Mouse (Mus musculus) c-Kit-positive CD71-negative TER-119-negative erythroid progenitor cells, embryonic 14.5 days (primary cell): ENCODE measurements at regions not wholly inside any gene's neighbourhood (a gene's known extent, or its start where the extent isn't known, plus 50 kb on each side); places are given as distances from the start of the nearest gene placed in this dataset.

Experiments used
- DNase-seq: peaks from one replicate; pipeline ENCODE4 v3.0.0-alpha.2; 2013; ENCODE audit warnings: low read depth

DNA sequence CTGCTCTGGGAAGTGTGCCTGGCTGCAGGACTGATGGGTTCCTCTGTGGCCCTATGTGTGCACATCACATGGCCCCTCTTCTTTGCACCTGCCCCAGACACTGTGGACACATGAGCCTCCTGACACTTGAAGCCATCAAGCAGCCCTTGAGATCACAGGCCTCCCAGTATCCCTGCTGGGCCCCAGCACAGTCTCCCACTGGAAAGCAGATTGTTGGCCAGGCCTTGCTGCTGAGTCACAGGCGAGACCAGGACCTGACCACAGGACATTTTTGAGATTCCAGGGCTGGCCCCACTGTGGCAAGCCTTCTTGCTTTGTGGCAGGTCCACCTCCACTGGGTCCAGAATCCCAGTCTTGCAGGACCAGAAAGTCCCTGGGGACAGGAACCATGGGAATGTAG is 105.5 kb upstream of the Ccnd1 start:
- no peak for DNase-seq

DNA sequence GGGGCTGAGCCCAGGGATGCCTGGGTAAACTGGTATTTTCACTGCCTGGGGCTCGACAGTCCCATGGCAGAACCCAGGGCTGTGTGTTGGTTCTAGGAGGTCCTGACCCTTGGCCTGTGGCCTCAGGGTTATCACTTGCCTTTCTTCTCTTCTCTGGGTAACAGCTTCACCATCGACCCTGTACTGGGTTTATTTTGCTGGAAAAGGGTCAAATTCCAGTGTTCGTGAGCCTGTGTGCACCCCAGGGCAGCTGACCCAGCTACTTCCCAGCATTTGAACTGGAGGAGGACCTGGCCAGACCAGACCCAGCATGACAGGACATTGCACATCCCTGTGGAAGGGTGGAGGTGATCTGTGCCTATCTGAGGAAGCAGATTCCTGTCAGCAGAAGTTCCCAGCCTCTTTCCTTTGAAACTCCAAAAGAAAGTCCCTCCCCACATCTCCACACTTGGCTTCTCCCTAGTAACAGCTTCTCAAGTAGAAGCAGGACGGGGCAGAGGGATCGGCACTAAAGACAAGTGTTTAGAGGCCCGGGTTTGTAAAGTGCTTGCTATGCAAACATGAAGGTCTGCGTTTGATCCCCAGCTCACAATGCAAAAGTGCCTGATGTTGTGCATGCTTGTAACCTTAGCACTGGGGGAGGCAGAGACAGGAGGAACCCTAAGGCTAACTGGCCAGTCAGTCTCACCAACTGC is 103.9 kb upstream of the Ccnd1 start:
- DNase-seq, result no peak

DNA sequence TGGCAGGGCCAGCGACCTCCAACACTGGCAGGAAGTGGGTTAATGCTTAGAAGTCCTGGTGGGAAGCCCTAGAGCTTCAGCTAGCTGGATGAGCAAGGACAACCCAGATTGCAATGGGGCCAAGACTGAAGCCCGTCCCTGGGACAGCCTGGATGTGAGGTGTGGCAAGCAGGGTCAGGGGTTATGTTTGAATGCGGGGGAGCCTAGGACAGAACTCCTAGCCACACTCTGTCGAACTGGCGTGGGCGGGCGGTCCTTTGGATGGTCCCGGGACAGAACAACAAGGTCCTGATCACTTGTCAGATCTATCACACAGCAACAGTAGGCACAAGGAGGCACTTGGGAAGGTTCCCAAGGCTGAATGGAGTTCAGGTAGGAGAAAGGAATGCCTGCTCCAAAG is 101.1 kb upstream of the Ccnd1 start:
- DNase-seq, result no peak

DNA sequence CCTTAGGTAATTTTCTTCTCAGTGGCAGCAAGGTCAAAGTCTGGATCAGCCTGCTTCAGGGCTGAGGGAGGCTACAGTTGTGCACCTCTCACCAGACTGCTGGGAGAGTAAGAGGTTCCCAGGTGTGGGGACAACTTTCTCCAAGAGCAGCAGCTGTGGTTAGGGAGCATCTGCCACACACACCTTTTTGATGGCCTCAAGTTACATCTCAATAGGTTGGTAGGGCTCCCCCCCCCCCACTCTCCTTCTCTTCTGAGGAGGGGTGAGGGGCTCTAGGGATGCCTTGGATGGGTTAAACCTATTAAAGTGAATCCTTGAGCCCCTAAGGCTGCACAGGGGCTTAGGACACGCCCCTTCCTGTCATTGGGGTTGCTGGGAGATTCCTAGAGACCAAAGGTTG is 94.7 kb upstream of the Ccnd1 start:
- DNase-seq, result no peak

DNA sequence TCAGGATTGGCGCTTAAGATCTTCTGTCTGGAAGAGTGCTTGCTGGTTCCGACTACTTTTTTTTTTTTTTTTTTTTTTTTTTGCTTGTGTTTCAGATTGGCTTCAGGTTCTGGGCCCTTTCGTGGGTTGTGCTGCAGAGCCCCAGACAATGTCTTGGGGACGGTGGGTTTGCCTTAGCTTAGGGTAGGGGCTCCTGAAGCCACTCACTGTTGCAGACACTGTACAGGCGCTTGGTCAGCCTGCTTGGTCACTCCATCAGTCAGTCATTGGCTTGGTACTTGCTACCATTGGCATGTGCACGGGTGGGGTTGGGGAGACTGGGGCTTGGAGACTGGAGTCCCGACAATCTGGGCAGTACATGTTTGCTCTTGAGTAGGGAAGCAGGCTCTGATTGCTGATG is 91.5 kb upstream of the Ccnd1 start:
- DNase-seq, result no peak

DNA sequence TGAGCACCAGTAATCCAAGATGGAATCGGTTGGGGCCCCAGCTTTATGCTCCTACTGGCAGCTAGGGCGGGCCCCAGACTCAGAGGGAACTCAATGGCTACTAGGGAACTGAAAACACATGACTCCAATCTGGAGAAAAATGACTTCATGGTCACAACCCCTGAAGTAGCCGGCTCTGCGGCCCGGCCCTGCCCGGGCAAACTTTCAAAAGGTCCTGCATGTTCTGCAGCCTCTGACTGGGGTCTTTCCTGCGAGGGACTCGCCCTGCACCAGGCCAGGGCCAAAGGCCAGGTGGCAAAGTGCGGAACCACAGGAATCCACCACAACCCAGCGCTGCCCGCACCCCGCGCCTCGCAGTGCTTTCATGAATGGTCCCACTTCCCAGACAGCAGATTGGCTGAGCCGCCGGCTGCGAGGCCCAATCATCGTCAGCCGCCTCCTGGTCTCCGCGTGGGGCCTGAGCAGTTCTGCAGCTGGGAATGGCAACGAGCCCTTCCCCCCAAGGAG is 91.0 kb upstream of the Ccnd1 start:
- no peak for DNase-seq

DNA sequence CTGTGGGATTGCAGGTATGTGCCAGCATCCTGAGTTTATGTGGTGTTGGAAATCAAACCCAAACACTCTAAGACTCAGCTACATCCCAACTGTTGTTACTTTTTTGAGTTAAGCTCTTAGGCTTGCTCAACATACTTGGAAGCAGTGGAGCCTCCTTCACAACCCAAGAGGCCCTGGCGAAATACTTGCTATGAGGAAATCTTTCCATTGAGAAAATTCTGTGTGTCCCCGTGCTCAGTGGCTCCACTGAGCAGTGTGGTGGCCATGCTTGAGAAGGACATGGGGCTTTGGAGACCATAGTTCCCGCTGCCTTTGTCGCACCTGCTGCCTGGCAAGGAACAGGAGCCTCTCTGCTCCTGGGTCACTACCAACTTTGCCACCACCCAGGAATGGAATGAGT is 89.9 kb upstream of the Ccnd1 start:
- no peak for DNase-seq

DNA sequence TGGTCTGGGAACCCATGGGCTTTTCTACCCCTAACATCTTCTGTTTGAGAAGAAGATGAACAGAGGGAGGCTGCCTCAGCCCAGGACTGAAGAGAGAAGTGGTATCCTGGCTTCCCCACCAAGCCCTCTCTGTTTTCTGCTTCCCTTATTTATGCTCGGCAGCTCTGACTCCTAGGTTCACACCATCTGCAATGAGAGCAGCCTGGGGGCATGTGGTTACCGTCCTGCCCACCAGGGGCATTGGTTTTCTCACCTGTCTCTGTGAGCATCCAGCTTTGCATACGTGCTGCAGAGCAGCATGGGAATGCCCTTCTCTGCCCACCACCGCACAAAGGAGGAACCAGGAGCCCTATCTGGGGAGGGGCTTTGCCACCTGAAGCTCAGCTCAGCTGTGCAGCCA is 89.4 kb upstream of the Ccnd1 start:
- DNase-seq, result no peak

DNA sequence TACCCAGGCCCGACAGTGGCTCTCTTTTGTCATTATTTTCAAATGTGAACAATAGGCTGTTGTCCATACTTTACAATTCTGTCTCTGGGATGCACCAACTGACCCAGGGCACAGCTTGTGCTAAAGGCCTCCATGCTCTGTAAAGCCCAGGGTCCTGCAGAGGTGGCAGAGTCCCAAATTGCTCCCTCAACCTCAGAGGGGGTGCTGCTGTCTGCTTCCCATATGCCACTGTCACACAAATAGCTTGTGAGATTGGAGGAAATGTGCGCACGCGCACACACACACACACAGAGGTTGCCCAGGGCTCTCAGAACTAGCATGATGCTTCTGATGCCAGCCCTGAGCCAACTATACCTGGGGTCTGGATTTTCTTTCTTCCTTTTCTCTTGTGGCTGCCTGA is 87.3 kb upstream of the Ccnd1 start:
- DNase-seq, result no peak

DNA sequence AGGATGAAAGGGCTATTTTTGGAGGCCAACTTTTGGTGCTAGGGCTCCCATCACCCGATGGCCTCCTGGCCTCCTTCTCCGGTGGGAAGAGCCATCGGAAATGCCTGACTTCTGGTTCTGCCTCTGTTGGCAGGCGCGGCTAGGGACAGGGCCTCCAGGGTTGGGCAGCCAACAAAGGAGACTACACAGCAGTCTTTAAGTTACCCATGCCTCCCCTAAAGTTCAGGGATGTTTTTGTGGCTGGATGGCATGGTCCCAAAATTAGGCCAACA is 86.2 kb upstream of the Ccnd1 start:
- no peak for DNase-seq

DNA sequence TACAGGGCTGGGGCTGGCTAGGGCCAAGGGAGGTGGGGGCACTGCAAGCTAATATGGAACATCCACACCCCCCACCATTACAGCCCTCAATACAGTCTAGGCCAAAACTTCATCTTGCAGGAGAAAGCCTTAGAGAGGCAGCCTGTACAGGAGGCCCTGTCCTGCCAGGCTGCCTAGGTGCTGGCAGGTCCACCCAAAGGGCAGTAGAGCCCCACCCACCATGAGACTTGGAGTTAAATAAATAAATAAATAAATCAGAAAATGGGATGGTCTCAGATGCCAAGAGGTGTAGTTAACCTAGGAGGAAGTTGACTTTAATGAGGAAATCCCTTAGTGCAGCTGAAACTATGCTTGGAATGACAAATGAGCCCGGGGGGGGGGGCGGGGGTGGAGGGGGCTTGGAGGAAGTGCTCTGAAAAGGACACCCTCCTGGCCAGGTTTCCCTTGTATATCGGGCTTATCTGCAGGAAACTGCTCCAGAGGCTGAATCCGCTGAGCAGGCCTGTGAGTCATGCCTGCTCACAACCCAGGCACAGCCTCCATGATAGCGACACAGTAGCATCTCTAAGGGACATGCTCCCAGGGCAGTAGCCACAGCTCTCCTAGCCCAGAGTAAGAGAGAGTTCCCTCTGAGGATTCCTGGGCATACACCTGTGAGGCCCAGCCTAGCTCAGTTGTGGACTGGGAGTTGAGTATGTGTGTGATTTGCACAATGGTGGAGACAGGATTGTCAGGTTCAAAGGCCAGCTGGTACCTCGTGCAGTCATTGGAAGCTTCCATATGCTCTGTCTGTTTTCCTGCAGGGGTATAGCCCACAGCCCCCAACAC is 85.7 kb upstream of the Ccnd1 start:
- no peak for DNase-seq

DNA sequence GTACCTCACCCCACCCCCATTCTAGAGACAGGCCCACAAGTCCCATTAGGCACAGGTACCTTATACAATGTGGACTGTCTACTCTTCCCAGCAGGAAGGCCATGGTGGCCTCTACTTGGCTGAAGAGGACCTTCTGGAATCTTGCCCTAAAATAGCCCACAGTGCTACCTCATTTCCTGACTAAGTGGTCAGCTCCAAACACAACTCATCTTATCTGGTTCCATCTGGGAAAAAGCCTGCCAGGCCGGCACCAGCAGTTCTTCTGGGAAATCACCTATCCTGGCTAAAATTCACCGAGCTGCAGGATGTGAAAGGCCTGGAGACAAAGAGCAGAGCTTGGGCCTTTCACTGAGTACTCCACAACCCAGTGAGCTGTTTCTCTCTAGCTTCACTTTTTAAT is 84.9 kb upstream of the Ccnd1 start:
- DNase-seq, result no peak

DNA sequence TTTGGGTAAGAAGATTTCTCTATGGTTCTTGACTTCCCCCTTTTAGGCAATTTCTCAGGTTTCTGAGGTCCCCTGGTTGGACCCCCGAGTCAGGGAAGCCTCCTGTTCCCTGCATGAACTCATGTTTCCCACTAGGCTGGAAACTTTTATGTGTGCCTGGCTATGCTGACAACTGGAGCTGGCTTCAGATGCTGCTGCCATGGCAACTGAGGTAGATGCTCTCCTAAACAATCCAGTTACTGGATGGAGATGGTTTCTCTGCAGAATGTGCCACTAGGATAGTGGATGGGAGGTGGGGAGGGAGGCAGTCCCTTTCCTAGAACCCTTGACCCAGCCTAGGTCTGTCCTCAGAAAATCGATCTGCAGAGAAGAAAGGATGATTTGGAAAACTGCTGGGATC is 79.4 kb upstream of the Ccnd1 start:
- DNase-seq, result no peak

DNA sequence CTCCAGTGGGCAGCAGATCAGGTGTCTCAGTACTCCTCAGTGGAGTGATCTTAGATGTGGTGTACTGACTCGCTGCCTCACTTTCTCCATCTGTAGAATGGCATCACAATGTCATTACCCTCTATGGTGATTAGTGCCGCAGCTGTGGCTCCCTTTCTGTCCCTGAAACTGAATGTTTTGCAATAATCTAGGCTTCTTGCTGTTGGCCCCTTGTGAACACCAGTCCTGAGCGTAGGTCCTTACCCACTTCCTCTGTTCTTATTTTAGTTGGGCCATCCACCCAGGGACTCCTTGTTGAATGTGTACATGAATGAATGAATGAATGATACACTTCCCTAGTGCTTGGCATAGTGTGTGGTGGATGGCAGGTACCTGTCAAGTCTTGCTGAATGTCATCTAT is 78.4 kb upstream of the Ccnd1 start:
- DNase-seq, result no peak

DNA sequence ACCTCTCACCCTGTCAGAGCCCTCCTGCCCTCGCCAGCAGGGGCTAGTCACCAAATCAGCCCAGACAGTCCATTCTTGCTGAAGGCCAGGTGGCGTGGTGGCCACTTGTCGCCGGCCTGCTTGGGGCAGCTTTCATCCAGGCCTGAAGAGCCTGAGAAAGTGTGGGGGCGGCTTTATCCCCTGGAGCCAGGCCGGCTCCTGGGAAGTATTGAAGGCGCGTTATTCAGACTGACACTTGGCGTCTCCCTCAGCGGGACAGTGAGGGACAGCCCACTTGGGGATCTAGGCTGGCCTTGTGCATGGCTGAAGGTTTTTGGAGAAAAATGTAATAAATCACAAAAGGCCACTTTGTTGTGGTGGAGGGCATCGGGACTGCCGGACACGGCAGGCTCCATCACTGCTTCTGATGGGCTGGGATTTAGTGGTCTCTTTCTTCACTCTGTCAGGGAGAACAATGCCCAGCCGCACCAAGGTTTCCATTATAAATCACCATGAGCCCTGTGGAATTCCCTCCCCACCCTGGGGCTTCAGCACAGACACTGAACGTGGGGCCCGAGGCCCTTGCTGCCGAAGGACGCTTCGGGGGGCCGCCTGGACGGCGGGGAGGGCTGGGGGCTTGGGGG is 75.8 kb upstream of the Ccnd1 start:
- no peak for DNase-seq

DNA sequence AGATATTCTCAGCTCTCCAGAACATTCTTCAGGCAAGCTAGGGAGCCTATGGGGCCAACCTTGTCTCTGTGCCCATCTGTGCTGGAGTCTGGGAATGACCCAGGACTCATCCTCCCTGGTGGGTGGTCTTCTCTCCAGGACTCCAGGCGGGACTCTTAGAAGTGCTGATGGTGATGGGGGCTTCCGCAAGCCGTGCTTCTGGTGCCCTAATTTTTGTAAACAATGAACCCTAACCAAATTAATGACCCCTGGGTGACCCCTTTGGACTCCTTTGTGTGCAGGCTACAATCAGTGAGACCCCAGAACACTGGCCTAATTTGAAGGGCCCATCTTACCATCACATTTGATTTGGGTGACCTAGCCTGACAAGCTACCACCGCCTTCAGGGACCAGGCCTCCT is 71.0 kb upstream of the Ccnd1 start:
- no peak for DNase-seq

DNA sequence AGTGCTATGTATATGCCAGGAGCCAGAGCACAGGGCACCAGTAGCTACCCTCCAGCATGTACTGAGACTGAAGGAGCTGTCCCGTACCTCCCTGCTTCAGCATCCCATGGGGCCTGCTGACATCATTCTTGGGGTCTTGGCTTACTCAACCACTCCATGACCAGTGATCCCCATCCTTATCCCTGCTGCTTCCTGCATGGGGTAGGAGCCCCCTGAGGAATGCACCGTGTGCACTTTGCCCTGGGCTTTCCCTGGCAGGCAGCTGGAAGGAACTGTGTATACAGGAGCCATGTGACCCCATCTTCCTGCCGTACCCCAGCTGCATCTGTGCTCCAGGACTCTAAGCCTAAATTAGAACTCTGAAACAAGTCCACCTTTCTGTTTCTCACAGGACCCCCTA is 70.3 kb upstream of the Ccnd1 start:
- no peak for DNase-seq

DNA sequence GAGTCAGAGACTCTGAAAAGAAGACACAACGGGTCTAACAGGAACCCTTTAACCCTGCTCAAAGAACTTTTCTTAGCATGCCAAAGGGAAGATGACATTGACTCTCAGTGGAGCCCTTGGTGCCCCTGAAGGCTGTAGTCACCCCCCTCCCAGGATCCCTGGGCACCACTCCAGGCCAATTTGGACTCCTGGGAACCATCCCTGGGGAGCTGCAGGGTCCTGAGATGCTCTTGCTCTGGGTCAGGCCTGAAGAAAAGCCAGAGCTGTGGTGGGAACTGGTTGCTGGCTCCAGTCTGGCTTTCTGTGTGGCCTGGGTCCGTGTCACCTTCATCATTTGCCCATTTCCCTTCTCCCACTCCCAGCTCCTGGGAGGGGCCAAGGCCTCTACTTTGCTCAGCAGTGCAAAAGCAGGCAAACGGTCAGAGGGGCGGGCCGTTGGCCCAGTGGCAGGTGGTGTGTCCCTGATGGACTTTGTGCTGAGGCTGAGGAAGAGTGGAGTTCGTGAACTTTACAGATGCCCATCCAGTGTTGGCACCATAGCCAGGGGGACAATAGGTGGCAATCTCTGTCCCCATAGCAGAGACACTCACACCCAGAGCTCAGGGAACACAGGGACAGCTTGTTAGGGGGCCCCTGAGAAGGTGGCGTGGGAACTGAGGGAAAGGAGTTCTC is 69.1 kb upstream of the Ccnd1 start:
- DNase-seq, result no peak

DNA sequence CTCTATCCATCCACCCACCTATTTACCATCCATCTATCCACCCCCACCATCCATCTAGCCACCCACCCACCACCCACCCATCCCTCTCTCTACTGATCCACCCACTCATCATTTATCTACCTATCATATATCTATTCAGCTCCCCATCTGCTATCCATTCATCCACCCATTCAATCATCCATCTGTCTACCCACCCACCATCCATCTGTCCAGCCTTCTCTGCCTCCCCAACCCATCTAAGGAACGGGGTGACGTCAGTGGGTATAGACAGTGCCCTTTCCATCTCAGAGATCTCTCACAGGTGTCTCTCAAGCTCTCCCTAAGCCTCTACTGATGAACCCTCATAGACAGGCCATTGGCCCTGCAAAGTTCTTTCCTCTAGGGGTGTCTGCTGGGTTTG is 67.5 kb upstream of the Ccnd1 start:
- no peak for DNase-seq

DNA sequence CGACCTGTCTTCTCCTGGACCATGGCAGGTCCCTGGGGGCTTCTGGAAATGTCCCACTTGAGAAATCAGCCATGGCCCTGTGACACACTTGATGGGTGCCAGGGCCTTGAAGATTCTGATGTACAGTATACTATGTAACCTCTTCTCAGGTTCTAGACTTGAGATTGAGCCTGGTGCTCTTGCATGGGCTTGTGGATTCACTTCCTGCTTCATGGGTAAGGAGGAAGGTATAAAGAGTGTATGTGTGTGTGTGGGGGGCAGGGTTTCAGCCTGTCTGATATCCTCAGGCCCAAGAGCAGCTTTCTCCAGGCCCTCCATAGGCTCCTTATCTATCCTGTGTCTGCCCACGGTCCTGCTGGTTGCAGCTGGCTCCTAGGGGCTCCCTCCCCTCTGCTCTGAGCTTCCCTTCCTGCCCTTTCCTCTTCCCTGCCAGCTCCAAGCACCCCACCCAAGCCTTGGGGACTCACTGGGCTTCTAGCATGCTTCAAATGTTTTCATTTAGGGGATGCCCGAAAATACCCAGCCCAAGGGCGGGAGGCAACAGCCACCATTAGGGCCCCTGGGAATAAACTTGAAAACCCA is 61.9 kb upstream of the Ccnd1 start:
- DNase-seq, result no peak

DNA sequence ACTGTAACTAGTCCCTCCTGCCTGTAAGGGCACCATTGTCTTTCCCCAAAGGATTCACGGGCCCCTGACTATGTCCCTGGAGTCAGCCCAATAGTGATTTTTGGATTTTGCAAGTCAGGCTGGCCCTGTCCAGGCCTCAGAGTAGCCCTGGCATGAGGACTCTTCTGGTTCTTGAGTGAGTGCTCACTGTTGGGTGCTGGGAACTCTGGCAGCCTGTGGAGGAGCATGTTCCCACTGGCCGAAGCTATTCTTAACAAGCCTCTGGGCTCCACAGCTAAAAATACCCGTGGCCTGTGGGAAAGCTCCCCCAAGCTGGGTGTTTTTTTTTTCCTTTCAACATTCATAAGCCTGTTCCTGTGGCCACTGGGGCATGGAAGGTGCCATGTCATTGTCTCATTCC is 60.0 kb upstream of the Ccnd1 start:
- DNase-seq, result no peak

DNA sequence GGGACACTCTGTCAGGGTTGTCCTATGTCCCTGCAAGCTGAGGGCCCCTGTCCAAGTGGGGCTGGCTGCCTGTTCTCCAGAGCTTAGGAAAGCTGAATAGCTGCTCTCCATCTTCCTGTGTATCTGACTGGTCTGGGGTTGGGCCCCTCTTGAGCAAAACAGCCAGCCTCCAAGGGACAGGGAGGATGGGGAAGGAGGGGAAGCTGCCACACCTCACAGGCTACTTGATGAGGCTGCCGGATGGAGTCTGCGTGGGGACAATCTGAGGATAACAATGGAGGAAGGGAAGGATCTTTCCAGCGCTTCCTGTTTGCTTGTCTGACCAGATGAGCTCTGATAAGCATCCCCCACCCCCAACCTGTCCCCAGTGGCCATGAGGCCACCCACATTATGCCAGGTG is 57.1 kb upstream of the Ccnd1 start:
- no peak for DNase-seq

DNA sequence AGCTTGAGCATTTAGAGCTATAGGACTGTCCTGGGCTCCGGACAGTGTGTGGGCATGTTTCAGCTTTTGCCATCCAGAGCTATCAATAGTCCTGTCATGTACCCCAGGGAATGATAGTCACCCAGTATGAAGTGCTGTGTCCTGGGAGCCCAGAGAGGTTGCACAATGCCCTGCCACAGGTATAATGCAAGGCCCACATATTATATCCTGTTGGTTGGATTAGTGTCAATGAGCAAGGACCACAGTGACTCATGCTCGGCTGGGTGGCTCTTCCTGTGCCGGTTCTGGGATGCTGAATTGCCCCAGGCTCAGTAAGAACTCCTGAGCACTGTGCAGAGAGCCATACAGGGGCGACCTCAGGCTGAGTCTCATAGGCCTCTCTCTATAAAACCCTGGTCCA is 54.5 kb upstream of the Ccnd1 start:
- DNase-seq, result no peak
